Mouse (Mus musculus): ENCODE measurements around the gene Anp32b.

The Anp32b gene

DNA sequence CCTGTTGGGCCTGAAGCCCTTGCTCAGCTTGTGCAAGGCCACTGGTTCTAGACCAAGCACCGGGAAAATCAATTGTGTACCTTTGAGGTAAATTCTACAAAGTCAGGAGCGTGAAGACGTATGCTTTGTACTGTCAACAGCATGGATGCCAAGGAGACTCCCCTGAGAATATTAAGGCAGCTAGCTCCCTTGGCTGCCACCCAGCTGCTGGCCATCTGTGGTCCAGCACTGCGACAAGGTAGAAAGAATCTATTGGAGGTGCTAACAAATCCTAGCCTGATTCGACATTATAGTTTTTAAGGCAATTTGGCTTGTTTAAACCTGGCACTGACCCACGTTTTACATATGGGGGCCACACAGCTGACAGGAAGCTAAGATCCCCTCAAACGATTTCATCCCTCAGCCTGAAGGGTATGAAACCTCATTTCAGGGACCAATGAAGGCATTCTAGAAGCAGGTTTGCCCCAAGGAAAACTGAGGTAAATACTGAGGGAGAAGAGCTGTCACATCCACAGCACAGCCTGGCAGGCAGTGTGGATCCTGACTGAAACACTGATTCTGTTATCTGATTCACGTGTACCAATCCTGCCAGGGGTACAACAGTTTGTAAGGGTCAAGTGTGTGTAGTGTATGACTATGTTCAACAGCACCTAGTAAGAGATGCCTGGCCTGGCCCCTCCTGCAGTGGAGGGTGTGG is 54.8 kb downstream of the Anp32b start:
- DNase-seq: peak; percentile 67 to 77

DNA sequence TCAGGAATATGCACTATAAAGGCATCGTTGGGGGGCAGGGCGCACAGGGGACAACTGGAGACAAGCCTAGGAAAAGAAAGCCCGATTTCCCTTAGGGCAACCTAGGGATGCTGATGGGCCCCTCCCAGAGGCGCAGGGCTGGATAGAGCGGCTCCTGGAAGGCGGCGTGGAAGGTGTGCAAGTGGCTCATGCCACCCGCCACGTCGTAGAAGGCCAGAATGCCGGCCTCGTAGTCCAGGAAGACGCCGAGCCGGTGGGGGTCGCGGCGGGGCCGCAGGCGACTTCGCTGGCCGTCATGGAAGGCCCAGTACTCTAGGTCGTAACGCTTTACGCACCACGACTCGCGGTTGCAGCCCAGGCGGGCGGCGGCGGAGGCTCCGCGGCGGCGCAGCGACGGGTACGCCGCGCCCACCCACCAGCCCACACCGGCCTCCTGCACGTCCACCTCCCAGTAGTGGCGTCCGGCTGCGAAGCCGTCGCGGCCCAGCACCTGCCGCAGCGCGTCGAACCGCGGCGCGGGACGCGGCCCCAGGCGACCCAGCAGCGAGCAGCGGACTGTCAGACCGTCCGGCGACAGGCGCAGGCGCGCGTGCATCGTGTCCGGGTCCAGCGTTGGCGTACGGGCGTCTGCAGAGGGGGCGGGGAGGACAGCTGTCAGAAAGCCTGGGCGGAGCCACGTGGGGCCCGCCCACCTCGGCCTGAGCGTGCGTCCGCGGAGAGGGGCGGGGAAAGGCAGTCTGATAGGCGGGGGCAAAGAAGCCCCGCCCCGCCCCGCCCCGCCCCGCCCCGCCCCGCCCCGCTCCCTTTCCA is 56.3 kb downstream of the Anp32b start:
- peak; percentile 96 to 99 for DNase-seq

- peak; percentile 87 to 89 for DNase-seq
Measured at GRCm38 (mm10) chr4:46507736-46508460, 57.2 kb downstream of the Anp32b start.

- no peak for DNase-seq
Measured at GRCm38 (mm10) chr4:46520491-46520890, 69.8 kb downstream of the Anp32b start.

DNA sequence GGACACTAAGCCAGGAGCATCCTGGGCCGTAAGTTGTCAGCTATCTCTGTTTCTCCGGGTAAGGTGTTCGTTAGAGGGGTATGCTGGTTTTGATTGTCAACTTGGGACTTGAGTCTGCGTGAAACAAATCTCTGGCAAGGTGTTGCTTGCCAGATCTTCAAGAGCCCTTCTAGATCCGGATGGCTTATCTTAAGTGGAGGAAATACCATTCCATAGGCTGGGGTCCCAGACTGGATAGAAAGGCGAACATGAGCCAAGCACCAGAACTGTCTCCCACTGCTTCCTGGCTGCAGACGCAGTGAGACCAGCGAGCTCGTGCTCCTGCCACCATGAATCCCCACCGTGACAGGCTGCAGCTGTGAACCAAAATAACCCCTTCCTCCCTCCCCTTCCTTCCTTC is 70.8 kb downstream of the Anp32b start:
- no peak for DNase-seq

Data from cerebellum, postnatal 10 days (tissue).